Mouse (Mus musculus) forebrain, embryonic 16.5 days (tissue): Measurements from ENCODE around the gene Lca5. TPM values are rescaled to one million over a fixed set of nuclear protein-coding genes. Genes with fewer than 3 reads are reported as not detected.

ENCODE experiments used
- ATAC-seq: fragments of 200-750 bp; cut with Nextera tagmentation; 2 replicates; pipeline ENCODE4 v1.8.0; 2017; ENCODE audit warnings: mild to moderate bottlenecking, moderate library complexity
- H3K27ac ChIP-seq: fragments of 300-500 bp; sonication (generic); 2 replicates; pipeline ENCODE4 v1.5.1; 2014; ENCODE audit warnings: low read length, control low read depth
- H3K27me3 ChIP-seq: fragments of 300-500 bp; sonication (generic); replicated peaks from 2 replicates; pipeline ENCODE4 v1.6.1; 2014; ENCODE audit warnings: low read length; ENCODE audit not compliant: control insufficient read depth, insufficient read depth
- H3K36me3 ChIP-seq: fragments of 300-500 bp; sonication (generic); 2 replicates; pipeline ENCODE4 v1.6.1; 2014; ENCODE audit not compliant: control insufficient read depth, insufficient read depth
- H3K4me1 ChIP-seq: fragments of 300-500 bp; sonication (generic); replicated peaks from 2 replicates; pipeline ENCODE4 v1.6.1; 2014; ENCODE audit warnings: low read length; ENCODE audit not compliant: control insufficient read depth, insufficient read depth
- H3K4me2 ChIP-seq: fragments of 300-500 bp; sonication (generic); 2 replicates; pipeline ENCODE4 v1.6.1; 2014; ENCODE audit warnings: mild to moderate bottlenecking, low read length, control low read depth
- H3K4me3 ChIP-seq: fragments of 300-500 bp; sonication (generic); replicated peaks from 2 replicates; pipeline ENCODE4 v1.5.1; 2014; ENCODE audit warnings: mild to moderate bottlenecking, low read length, control low read depth
- H3K9ac ChIP-seq: fragments of 300-500 bp; sonication (generic); replicated peaks from 2 replicates; pipeline ENCODE4 v1.6.1; 2014; ENCODE audit warnings: low read depth, low read length, control low read depth
- H3K9me3 ChIP-seq: fragments of 300-500 bp; sonication (generic); 2 replicates; pipeline ENCODE4 v1.6.1; 2016; ENCODE audit warnings: low read length; ENCODE audit not compliant: control insufficient read depth
- WGBS: fragments of 180-500 bp; shearing (Covaris S2); extraction: QIAGEN DNeasy Blood & Tissue Kit; methylation state at CpG from one replicate; pipeline ENCODE4 v1.1.7; 2014; 5-methylcytosine and 5-hydroxymethylcytosine counted together
- polyA plus RNA-seq: library from polyadenylated mRNA; unstranded; fragments of >200 nt; fragmentation: Nextera tagmentation; extraction: Ambion mirVana; gene quantifications from 2 replicates; pipeline ENCODE4 v1.2.1, GENCODE M21; 2015

Lca5 gene
- polyA plus RNA-seq, 1 experiment from 2014 or later: 19.3 TPM

DNA sequence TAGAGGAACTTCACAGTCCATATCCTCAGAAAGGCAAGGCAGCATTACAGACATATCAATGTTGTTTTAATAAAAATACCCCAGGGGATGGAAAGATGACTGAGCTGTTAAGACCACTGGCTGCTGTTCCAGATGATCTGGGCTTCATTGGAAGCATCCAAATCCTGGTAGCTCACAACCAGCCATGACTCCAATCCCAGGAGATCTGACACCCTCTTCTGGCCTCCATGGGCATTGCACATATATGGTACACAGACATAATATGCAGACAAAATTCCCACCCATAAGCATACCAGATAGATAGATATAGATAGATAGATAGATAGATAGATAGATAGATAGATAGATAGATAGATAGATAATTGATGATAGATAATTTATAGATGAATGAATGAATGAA is 59.6 kb downstream of the Lca5 start:
- H3K9me3 ChIP-seq: no peaks in the 10 kb centered on the region
- no peak overlapping the region for H3K4me3 ChIP-seq
- H3K9ac ChIP-seq: no peak overlapping the region
- no peaks in the 10 kb centered on the region; the same call in 1 of the 2 replicates for H3K4me1 ChIP-seq
- no peak overlapping the region for H3K4me2 ChIP-seq
- H3K27ac ChIP-seq: no peak overlapping the region
- ATAC-seq: no peak
- no peaks in the 10 kb centered on the region for H3K27me3 ChIP-seq
- no peaks in the 10 kb centered on the region for H3K36me3 ChIP-seq

DNA sequence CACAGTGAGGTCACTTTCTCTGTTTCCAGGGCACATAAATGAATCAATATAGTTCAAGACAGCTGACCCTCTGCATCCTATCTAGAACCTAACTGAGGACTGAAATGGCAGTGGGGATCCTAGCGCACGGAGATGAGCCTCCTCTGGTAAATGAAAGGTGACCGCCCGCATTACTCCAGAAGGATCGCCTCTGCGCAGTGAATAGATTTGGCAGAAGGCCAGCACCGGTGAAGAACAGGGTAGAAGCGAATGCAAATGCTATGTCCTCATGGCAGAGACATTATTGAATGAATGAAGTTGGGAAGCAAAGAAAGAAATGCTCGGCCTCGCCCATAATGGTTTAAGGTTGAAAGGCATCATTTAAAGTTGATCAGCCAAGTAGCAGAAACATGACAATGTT is 61.3 kb downstream of the Lca5 start:
- Histone ChIP-seq H3K4me1 (no peaks in the 10 kb centered on the region), H3K27ac (no peak overlapping the region), H3K36me3 (no peaks in the 10 kb centered on the region), H3K9ac (no peak overlapping the region), H3K27me3 (no peaks in the 10 kb centered on the region), H3K4me3 (no peak overlapping the region), H3K4me2 (no peak overlapping the region), H3K9me3 (no peaks in the 10 kb centered on the region)
- no peak for ATAC-seq
- WGBS: 57% methylated on average over 10 of the region's 10 CpGs

DNA sequence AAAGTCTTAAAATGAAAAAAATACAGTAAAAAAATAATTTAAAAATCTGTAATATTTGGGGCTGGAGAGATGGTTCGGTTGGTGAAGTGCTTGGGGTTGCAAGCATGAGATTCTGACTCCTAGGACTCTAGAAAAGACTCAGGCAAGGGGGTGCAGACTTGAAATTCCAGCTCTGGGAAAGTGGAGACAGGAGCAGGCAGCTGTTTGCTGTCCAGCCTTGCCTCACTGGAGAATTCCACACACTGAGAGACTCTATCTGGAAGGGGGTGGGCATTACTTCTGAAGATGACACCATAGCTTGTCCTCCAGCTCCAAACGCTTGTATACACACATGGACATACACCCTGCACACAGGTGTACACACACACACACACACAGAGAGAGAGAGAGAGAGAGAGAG is 63.8 kb downstream of the Lca5 start:
- Histone ChIP-seq H3K36me3 (no peaks in the 10 kb centered on the region), H3K4me2 (no peak overlapping the region), H3K9ac (no peak overlapping the region), H3K27ac (no peak overlapping the region), H3K4me1 (no peaks in the 10 kb centered on the region), H3K9me3 (no peaks in the 10 kb centered on the region), H3K4me3 (no peak overlapping the region), H3K27me3 (no peaks in the 10 kb centered on the region)
- no peak for ATAC-seq
- WGBS: 84% methylated on average over 2 of the region's 2 CpGs

DNA sequence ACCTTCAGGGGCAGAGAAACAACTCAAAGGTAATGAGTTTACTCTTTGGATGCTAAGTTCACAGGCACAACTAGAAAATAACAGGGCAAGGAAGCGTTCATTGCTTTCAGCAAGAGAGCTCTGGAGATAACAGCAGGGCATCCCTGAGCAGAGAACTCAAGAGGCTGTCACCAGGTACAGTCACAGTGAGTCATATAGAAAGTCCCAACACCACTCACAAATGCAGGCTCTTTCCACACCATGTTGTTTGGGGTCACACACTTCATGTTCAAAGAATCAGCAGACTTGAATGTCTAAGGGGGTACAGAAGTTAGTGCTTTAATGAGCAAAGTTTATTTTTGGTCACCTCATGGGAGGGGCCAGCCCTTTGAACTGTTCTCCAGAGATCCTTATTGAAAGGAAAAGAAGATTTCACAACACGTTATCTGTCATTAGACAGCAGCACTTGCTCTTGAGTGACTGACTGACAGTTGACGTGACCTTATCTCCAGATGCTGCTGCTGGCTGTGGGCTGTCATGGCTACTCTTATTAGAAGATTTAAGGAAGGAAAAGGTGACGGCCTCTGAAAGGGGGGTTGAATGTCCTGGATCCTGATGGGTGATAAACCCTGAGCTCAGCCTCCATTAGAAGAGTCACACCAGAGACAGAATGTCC is 65.3 kb downstream of the Lca5 start:
- H3K27ac ChIP-seq: no peak overlapping the region
- WGBS: 80% methylated on average over 4 of the region's 4 CpGs

DNA sequence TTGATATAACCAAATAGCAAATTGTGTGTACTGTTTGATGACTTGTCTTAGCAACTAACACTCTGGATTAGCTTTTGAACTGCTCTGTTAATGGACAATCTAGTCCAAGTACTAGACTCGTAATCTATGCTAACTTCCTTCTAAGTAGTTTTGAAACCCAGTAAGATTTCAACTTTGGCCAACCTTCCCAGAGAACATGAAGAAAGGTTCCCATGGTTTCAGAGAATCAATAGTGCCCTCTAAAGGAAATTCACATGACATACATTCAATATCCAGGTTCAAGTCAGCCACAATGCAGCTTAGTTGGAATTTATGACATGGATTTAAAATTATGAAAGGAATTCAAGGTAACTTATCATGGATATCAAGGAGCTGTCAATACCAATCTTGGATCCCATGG is 70.0 kb downstream of the Lca5 start:
- WGBS: 36% methylated on average over 1 of the region's 1 CpGs
- H3K4me1 ChIP-seq: no peaks in the 10 kb centered on the region

More for the DNA sequence above, 65.3 kb downstream of the Lca5 start:
- Histone ChIP-seq H3K4me2 (no peak overlapping the region), H3K9me3 (no peaks in the 10 kb centered on the region), H3K9ac (no peak overlapping the region), H3K27me3 (no peaks in the 10 kb centered on the region), H3K4me3 (no peak overlapping the region), H3K36me3 (no peaks in the 10 kb centered on the region), H3K4me1 (no peaks in the 10 kb centered on the region)
- no peak for ATAC-seq

DNA sequence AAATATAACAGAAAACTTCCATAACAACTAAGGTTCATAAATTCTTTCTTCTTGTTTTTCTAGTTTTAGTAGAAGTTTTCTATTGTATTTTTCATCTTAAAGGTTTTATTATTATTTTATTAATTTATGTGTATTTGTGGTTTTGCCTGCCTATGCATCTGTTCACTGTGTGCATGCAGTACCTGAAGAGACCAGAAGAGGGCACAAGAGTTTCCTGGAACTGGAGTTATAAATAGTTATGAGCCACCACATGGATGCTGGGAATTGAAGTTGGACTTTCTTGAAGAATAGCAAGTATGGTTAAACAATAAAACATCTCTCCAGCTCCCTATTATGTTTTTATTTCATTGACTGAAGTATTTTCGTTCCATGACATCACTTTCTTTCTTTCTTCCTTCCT is 72.7 kb downstream of the Lca5 start:
- WGBS: 89% methylated on average over 1 of the region's 1 CpGs
- Histone ChIP-seq H3K9ac (no peak overlapping the region), H3K4me1 (no peaks in the 10 kb centered on the region), H3K4me3 (no peak overlapping the region), H3K36me3 (no peaks in the 10 kb centered on the region), H3K27me3 (no peaks in the 10 kb centered on the region), H3K27ac (no peak overlapping the region), H3K9me3 (no peaks in the 10 kb centered on the region), H3K4me2 (no peak overlapping the region)
- ATAC-seq: no peak

More for the DNA sequence above, 70.0 kb downstream of the Lca5 start:
- Histone ChIP-seq H3K4me2 (no peak overlapping the region), H3K9ac (no peak overlapping the region), H3K36me3 (no peaks in the 10 kb centered on the region), H3K4me3 (no peak overlapping the region), H3K27me3 (no peaks in the 10 kb centered on the region), H3K27ac (no peak overlapping the region), H3K9me3 (no peaks in the 10 kb centered on the region)
- ATAC-seq: no peak

DNA sequence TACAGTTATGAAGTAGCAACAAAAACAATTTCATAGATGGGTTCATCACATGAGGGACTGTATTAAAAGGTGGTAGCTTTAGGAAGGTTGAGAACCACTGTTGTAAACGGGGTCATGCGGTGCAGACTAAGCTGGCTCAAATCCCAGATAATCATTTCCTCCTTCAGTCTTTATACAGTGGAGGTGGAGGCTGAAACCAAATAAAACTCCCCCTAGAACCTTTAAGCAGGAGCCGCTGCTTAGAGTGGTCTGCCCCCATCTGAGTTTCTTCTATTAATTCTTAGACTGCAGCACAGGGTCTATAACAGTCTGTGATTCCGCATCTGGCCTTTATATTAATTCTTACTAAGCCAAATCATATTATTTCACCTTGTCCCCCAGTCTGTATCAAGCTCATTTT is 85.1 kb downstream of the Lca5 start:
- Histone ChIP-seq H3K4me3 (no peak overlapping the region), H3K9me3 (no peaks in the 10 kb centered on the region), H3K4me1 (no peaks in the 10 kb centered on the region; the same call in 1 of the 2 replicates), H3K27me3 (no peaks in the 10 kb centered on the region), H3K36me3 (no peaks in the 10 kb centered on the region), H3K27ac (no peak overlapping the region), H3K4me2 (no peak overlapping the region), H3K9ac (no peak overlapping the region)
- ATAC-seq: no peak
- 69% methylated on average over 4 of the region's 4 CpGs for WGBS

DNA sequence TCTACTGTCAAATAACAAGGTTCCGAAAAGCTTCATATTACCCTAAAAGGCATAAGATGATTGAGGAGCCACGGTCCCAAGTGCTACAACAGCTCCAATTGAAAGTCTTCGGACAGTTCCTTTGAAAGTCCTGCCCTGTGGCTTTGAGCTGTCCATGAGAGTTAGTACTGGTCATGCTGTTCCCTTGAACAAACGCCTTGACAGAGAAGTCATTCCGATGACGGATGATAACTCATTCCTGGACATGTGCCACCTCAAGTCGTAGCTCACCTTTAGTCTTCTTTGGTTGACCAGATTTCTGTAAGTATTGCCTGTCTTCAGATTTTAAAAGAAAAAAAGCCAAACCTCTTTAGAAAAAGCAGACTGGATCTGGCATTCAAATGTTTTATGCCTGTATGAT is 87.6 kb downstream of the Lca5 start:
- Histone ChIP-seq H3K4me2 (no peak overlapping the region), H3K9me3 (no peaks in the 10 kb centered on the region), H3K9ac (no peak overlapping the region), H3K36me3 (no peaks in the 10 kb centered on the region), H3K27me3 (no peaks in the 10 kb centered on the region), H3K4me1 (peaks cover 7% of the 10 kb centered on the region), H3K27ac (no peak overlapping the region), H3K4me3 (no peak overlapping the region)
- ATAC-seq: no peak
- WGBS: 86% methylated on average over 7 of the region's 7 CpGs

DNA sequence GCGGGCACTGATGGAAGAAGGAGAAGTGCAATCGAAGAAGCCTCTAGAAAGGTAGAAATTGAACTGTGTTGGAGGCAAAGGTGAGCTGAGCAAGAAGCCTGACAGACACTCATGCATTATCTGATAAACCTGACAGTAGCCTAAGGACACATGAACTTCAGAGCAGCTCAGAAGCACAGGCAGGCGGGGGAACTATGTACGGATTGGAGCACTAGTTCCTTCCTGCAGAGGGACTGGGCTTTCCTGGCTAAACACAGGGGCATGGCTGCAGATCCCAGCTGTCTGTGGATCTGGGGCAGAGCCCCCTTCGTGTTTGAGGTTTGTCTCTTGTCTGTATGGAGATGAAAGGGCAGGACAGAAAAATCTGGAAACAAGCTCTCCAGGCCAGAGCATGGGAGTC is 89.8 kb downstream of the Lca5 start:
- Histone ChIP-seq H3K4me2 (no peak overlapping the region), H3K4me1 (peaks cover 7% of the 10 kb centered on the region), H3K9me3 (no peaks in the 10 kb centered on the region), H3K9ac (no peak overlapping the region), H3K36me3 (no peaks in the 10 kb centered on the region), H3K27me3 (no peaks in the 10 kb centered on the region), H3K27ac (no peak overlapping the region), H3K4me3 (no peak overlapping the region)
- 66% methylated on average over 5 of the region's 5 CpGs for WGBS
- no peak; the same call in 1 of the 2 replicates for ATAC-seq

DNA sequence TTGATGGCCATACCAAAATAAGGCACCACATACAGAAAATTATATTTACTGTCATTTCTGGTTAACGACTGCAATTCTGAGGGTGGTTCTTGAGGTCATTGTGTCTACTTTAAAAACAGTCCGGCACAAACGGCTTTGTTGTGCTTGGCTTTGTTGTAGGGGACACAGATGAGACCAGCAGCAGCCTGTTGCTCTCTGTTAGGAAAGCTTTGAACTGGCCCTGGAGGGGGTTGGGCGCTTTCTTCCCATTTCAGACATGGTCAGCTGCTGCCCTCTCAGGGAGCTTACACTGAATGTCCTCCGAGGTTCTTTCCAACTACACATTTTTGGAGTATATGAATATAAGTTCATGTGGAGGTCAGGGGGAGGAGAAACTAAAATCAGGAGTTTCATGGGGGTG is 90.3 kb downstream of the Lca5 start:
- Histone ChIP-seq H3K9me3 (no peaks in the 10 kb centered on the region), H3K9ac (no peak overlapping the region), H3K4me2 (no peak overlapping the region), H3K27me3 (no peaks in the 10 kb centered on the region), H3K36me3 (no peaks in the 10 kb centered on the region), H3K4me3 (no peak overlapping the region), H3K27ac (no peak overlapping the region), H3K4me1 (peaks cover 7% of the 10 kb centered on the region)
- no peak for ATAC-seq
- WGBS: 12% methylated on average over 5 of the region's 5 CpGs
